Mouse (Mus musculus) forebrain, embryonic 10.5 days (tissue): ENCODE results near the gene Ccdc69. TPM values are rescaled to one million over a fixed set of nuclear protein-coding genes. Genes with fewer than 3 reads are reported as not detected.
"Not testable (repeated sequence)": the region's sequence is repeated elsewhere in the genome, so short reads cannot be mapped to it uniquely, and the experiment has no call there.

Experiments
- DNase-seq: peaks from one replicate; pipeline ENCODE4 v3.0.0-alpha.2; 2017; ENCODE audit warnings: low spot score; ENCODE audit errors: extremely low spot score
- H3K27ac ChIP-seq: fragments of 300-500 bp; sonication (generic); 2 replicates; pipeline ENCODE4 v1.5.1; 2016; ENCODE audit warnings: mild to moderate bottlenecking
- H3K27me3 ChIP-seq: fragments of 300-500 bp; sonication (generic); 2 replicates; pipeline ENCODE4 v1.6.1; 2016; ENCODE audit warnings: mild to moderate bottlenecking; ENCODE audit not compliant: poor library complexity, severe bottlenecking
- H3K36me3 ChIP-seq: fragments of 300-500 bp; sonication (generic); replicated peaks from 2 replicates; pipeline ENCODE4 v1.6.1; 2016; ENCODE audit warnings: mild to moderate bottlenecking, moderate library complexity
- H3K4me1 ChIP-seq: fragments of 300-500 bp; sonication (generic); 2 replicates; pipeline ENCODE4 v1.6.1; 2016
- H3K4me3 ChIP-seq: fragments of 300-500 bp; sonication (generic); 2 replicates; pipeline ENCODE4 v1.5.1; 2016; ENCODE audit warnings: mild to moderate bottlenecking, moderate library complexity
- H3K9me3 ChIP-seq: fragments of 300-500 bp; sonication (generic); 2 replicates; pipeline ENCODE4 v1.6.1; 2016; ENCODE audit warnings: mild to moderate bottlenecking, moderate library complexity
- WGBS: fragments of 180-500 bp; shearing (Covaris S2); methylation state at CpG from one replicate; pipeline ENCODE4 v1.1.7; 2016; 5-methylcytosine and 5-hydroxymethylcytosine counted together
- polyA plus RNA-seq: library from polyadenylated mRNA; unstranded; fragments of >200 nt; fragmentation: Nextera tagmentation; extraction: Ambion mirVana; gene quantifications from 2 replicates; pipeline ENCODE4 v1.2.1, GENCODE M21; 2016

Gene Ccdc69
- polyA plus RNA-seq, 1 experiment from 2014 or later = 0.73 TPM

DNA sequence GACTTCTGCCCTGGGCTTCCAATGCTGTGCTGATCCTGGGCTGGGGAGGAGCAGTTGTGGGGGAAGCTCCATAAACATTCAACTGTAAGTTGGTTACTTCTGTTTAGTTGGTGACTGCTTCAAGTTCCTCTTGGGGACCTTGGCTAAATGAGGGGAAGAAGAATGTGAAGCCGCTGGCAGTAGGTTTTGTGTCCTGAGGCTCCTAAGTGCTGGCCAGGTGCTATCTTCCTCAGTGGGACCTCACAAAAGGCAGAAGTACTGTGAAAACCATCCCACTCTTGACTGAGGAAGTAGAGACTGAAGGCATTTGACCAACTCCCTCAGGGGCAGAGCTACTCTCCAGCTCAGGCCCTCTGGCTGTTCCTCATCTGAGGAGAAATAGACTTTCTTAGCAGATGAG, 28.7 kb upstream of the Ccdc69 start:
- Histone ChIP-seq H3K36me3 (no peaks in the 10 kb centered on the region), H3K4me3 (no peak overlapping the region), H3K9me3 (no peaks in the 10 kb centered on the region), H3K27ac (no peak overlapping the region), H3K27me3 (no peaks in the 10 kb centered on the region), H3K4me1 (no peaks in the 10 kb centered on the region)
- DNase-seq = no peak
- 83% methylated on average over 1 of the region's 1 CpGs for WGBS

DNA sequence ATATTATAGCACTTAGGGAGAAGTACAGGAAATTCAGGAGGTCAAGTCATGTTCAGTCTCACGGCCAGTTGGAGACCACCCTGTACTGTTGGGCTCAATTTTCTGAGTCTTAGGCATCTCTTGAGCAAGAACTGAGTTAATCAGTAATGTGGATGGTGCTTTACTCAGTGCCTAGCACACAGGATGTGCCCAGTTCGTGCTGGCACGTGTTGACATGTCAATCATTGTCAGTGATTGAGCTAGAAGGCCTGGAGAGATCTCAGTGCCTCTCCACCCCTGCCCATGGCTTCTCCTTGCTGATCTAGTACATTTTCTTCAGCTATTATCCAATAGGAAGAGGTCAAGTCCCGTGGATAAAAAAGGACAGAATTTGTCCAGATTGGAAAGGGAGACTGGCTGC, 27.5 kb upstream of the Ccdc69 start:
- no peaks in the 10 kb centered on the region for H3K36me3 ChIP-seq
- no peak for DNase-seq
- H3K4me1 ChIP-seq = no peaks in the 10 kb centered on the region
- no peak overlapping the region for H3K4me3 ChIP-seq
- no peaks in the 10 kb centered on the region for H3K27me3 ChIP-seq
- no peak overlapping the region for H3K27ac ChIP-seq
- no peaks in the 10 kb centered on the region for H3K9me3 ChIP-seq
- WGBS = 85% methylated on average over 4 of the region's 4 CpGs

DNA sequence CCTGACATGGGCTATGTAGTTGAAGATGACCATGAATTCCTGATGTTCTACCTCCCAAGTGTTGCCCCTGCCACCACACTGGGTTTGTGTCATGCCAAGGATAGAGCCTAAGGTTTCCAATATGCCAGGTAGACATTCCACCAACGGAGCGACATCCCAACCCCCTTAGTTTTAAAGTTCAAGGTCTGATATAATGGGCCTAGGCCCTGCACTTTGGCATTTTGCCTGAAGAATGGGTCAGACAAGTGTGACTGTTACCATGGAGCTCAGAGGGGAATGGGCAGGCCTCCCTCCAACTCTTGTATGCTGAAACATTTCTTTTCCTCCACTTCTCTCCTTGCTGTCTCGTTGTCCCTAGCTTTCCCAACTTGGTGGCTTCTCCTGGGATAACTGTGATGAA, 25.3 kb upstream of the Ccdc69 start:
- Histone ChIP-seq H3K9me3 (no peaks in the 10 kb centered on the region), H3K27me3 (peaks cover 12% of the 10 kb centered on the region), H3K27ac (no peak overlapping the region), H3K36me3 (no peaks in the 10 kb centered on the region), H3K4me1 (peaks cover 11% of the 10 kb centered on the region), H3K4me3 (no peak overlapping the region)
- WGBS = 86% methylated on average over 3 of the region's 3 CpGs
- no peak for DNase-seq

DNA sequence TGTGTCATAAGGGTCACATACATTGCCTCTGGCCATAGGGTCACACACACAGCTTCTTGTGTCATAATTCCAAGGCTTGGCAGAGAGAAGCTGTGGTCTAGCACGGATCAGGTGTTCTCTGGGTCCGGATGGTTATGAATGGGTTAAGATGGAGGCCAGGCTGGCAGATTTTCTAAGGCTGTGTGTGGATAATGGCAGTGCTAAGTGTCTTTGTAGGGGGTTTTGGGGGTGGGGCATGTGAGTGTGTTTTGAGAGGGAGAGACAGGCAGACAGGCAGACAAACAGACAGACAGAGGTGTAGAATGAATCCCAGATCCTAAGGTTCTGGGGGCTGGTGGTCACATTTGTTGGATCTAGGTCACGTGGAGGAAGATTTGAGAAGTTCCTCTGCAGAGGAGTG, 24.1 kb upstream of the Ccdc69 start:
- Histone ChIP-seq H3K9me3 (no peaks in the 10 kb centered on the region), H3K4me1 (peaks cover 20% of the 10 kb centered on the region), H3K27ac (no peak overlapping the region), H3K4me3 (no peak overlapping the region), H3K27me3 (peaks cover 12% of the 10 kb centered on the region), H3K36me3 (no peaks in the 10 kb centered on the region)
- no peak for DNase-seq
- WGBS = 86% methylated on average over 3 of the region's 3 CpGs

DNA sequence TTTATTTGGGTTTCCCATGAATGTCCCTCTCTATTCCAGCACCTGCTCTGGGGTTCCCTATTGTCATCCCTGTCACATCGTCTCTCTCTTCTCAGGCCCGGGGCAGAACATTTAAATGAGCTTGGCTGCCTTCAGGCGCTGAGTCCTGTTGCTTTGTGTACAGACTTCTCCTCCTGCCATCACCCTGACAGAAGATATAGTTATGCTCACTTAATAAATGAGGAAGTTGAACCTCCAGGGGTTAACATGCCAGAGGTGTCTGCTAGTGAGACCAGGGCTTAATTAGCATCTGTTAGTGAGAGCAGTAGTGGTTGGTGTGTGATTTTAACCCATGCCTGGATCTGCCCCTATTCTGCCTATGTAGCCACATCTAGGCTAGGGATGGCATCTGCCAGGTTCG, 21.9 kb upstream of the Ccdc69 start:
- no peak overlapping the region for H3K27ac ChIP-seq
- 65% methylated on average over 4 of the region's 4 CpGs for WGBS

DNA sequence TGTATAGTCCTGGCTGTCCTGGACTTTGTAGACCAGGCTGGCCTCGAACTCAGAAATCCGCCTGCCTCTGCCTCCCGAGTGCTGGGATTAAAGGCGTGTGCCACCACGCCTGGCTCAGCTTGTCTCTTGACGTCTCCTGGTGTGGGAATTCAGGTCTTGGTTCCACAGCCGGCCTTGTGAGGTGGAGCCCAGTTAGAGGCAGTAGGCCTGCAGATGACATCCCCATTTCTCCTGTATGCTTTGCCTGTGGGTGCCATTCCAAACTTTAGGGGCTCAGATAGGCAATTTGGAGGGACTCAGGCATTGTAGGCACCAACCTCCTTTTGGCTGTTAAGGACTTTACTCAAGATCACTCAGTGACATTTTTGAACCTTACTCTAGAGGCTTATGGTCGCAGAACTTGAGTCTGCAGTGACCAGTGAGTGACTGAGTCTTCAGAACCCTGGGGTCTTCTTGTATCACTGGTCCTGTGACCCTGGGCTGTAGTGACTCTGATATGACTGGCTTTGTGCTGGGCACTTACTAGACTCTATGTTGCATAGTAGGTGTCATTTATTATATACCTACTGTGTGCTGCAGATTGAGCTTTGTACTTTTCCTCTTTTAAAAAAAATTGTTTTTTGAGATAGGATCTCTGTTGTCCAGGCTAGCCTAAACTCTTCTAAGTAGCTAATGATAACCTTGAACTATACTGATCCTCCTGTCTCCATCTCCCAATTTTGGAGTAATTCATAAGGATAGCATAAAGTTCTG, 21.3 kb upstream of the Ccdc69 start:
- Histone ChIP-seq H3K27me3 (peaks cover 12% of the 10 kb centered on the region), H3K27ac (no peak overlapping the region), H3K4me3 (no peak overlapping the region), H3K4me1 (peaks cover 22% of the 10 kb centered on the region), H3K9me3 (no peaks in the 10 kb centered on the region), H3K36me3 (no peaks in the 10 kb centered on the region)
- no peak for DNase-seq
- WGBS = 90% methylated on average over 8 of the region's 8 CpGs

More for the DNA sequence above, 21.9 kb upstream of the Ccdc69 start:
- peaks cover 12% of the 10 kb centered on the region for H3K27me3 ChIP-seq
- no peaks in the 10 kb centered on the region for H3K36me3 ChIP-seq
- no peaks in the 10 kb centered on the region for H3K9me3 ChIP-seq
- H3K4me1 ChIP-seq = peaks cover 22% of the 10 kb centered on the region
- DNase-seq = no peak
- H3K4me3 ChIP-seq = no peak overlapping the region

DNA sequence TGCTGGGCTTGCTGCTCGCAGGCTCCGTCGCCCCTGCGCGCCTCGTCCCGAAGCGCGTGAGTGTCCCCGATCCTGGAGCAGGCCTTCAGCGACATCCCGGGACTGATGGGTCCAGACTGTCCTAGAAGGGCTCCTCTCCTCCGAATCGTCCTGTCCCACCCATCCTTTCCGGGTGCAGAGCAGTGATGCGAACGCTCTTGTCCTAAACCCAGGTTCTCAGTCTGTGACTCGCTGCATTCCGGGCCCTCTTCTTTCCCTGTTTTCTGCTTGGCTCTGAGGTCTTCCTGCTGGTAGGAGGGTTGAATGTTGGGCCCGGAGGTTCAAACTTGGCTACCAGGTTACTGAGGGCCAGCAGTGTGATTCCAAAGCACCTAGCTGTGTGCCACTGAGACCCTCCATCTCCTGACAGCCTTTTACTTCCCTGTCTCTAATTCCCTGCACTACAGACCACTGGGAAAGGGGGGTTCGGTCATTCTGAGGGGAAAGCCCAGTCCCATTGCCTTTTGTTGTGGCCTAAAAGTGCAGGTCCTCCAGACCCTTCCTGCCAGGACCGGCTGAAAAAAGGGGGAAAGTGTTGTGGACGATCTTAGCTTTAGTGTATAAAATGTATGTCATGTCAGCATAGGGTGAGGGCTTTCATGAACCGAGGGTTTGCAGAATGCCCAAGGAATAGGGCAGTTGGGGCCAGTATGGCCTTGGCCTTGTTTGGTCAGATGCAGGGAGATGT, 20.4 kb upstream of the Ccdc69 start:
- Histone ChIP-seq H3K4me3 (peak overlapping the region; percentile 64), H3K4me1 (peaks cover 22% of the 10 kb centered on the region), H3K9me3 (no peaks in the 10 kb centered on the region), H3K27ac (peak overlapping the region; percentile 78), H3K27me3 (peaks cover 12% of the 10 kb centered on the region), H3K36me3 (no peaks in the 10 kb centered on the region)
- WGBS = 14% methylated on average over 24 of the region's 24 CpGs
- no peak for DNase-seq

DNA sequence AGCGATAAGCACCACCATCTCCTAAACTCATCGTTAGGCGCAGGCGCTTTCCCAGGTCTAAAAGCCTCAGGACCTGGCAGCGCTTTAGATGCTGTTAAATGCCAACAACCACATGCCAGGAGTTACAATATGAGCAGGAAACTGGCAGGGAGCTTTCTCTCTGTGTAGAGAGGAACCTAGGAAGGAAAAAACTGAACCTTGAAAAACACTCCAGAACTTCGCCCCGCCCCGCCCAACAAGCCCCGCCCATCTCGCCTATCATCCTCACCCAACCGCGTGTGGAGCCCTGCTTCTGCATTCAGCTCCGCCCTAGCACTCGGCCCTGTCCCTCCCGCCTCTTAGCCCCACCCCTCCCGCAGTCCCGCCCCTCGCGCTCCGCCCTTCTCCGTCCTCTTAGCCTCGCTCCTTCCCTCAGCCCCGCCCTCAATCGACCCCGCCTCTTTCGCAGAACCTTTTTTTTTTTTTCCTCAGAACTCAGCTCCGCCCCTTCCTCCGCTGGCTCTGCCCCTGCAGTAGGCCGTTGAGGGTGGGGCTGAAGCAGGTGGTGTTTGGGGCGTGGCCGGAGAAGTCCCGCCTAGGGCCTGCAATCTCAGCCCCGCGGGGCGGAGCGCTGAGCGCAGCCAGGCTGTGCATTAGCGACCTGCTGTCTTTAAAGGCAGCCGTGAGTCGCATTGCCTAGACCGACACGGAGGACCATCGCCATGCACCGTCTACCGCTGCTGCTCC, 19.7 kb upstream of the Ccdc69 start, which contains the start of gene Gm2a:
Gene Gm2a, plus strand, starts transcription at position 653 of the 726 bp plus-strand sequence.
- WGBS = 2% methylated on average over 45 of the region's 45 CpGs
- H3K27me3 ChIP-seq = peaks cover 12% of the 10 kb centered on the region
- H3K36me3 ChIP-seq = no peaks in the 10 kb centered on the region
- H3K27ac ChIP-seq = peak within 1 kb of the TSS; percentile 78
- DNase-seq = peak; percentile 99
- peak within 1 kb of the TSS; percentile 64 for H3K4me3 ChIP-seq
- peaks cover 22% of the 10 kb centered on the region for H3K4me1 ChIP-seq
- H3K9me3 ChIP-seq = no peaks in the 10 kb centered on the region

DNA sequence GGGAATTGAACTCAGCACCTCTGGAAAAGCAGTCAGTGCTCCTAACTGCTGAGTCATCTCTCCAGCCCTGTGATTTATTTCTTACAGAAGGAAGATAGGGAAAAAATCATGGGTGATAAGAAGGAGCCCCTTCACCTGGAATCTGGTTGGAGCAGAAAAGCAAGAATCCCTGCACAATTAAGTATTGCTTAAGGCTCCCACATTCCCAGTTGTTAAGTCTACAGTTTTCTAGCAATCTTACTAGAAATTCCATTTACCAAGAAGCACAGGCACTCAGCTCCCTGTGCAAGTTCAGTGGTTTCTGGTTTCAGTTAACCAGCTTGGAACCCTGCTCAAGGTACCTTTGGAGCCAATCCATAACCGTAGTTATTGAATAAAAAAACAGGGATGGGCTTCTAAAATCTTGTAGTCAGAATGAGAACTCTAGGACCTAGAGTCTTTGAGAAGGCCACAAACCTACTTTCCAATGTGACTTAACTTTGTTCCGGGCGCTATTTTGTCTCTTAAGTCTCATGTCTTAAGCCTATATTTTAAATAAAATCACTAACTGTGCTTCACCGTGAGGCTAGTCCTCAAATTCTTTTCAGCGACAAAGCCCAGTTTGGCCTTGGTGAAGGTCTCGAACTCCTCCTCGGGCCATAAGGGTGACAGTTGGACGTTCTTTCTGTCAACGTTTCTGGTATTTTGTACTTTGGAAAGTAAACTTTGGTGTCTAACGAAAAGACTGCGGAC, 19.0 kb upstream of the Ccdc69 start:
- no peaks in the 10 kb centered on the region for H3K9me3 ChIP-seq
- H3K4me1 ChIP-seq = peaks cover 22% of the 10 kb centered on the region
- H3K36me3 ChIP-seq = no peaks in the 10 kb centered on the region
- peaks cover 12% of the 10 kb centered on the region for H3K27me3 ChIP-seq
- H3K27ac ChIP-seq = peak overlapping the region; percentile 46; the same call in 1 of the 2 replicates
- H3K4me3 ChIP-seq = peak overlapping the region; percentile 64
- WGBS = 39% methylated on average over 11 of the region's 11 CpGs
- DNase-seq = no peak

DNA sequence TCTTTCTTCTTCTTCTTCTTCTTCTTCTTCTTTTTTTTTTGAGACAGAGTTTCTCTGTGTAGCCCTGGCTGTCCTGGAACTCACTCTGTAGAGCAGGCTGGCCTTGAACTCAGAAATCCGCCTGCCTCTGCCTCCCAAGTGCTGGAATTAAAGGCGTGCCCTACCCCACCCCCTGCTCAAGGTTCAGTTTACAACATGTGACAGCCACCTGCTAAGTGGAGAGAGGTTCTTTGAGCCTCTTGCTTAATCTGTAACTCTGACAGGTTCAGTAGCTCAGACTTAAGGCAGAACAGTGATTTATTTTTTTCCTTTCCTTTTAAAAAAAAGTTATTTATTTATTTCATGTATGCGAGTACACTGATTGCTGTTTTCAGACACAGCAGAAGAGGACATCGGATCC, 18.4 kb upstream of the Ccdc69 start:
- DNase-seq = not testable (repeated sequence)
- 87% methylated on average over 4 of the region's 4 CpGs for WGBS

DNA sequence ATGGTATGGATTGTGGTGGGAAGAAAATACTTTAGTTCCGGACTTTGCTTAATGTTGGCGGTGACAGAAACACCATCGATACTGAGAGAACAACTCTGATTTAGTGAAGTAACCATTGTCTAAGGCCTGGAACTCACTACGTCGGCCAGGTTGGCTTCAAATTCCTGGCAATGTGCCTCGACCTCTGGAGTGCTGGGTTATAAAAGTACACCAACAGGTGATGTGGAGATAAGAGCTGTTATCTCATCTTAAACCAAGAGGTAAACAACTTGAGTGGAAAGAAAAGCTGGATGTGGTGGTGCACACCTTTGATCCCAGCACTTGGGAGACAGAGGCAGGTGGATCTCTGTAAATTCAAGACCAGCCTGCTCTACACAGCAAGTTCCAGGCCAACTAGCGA, 15.2 kb upstream of the Ccdc69 start:
- Histone ChIP-seq H3K4me3 (no peak overlapping the region), H3K27me3 (no peaks in the 10 kb centered on the region), H3K4me1 (peaks cover 10% of the 10 kb centered on the region), H3K36me3 (no peaks in the 10 kb centered on the region), H3K9me3 (no peaks in the 10 kb centered on the region), H3K27ac (no peak overlapping the region)
- WGBS = 90% methylated on average over 7 of the region's 7 CpGs
- no peak for DNase-seq

More for the DNA sequence above, 18.4 kb upstream of the Ccdc69 start:
- Histone ChIP-seq H3K27me3 (peaks cover 12% of the 10 kb centered on the region), H3K4me1 (peaks cover 22% of the 10 kb centered on the region)
- H3K36me3 ChIP-seq, H3K27ac ChIP-seq, H3K9me3 ChIP-seq, H3K4me3 ChIP-seq: not testable (repeated sequence)

DNA sequence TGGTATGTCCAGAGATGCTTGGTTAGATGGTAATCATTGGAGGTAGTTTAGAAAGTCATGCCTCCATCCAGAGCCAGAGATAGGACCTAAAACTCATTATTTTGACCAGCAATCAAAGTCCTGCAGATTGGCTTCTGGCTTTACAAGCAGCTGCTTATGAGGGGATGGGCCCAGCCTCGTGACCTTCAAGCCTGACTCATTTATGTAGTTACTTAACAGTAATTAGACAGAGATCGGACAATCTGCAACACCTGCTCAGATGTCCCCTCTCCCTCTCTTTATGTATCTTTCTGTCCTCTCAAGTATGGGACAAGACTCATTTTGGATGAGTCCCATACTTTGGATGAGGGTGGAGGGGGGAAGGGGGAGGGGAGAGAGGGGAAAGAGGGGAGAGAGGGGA, 12.0 kb upstream of the Ccdc69 start:
- no peak for DNase-seq
- Histone ChIP-seq H3K9me3 (no peaks in the 10 kb centered on the region), H3K36me3 (no peaks in the 10 kb centered on the region), H3K27ac (no peak overlapping the region), H3K4me3 (no peak overlapping the region), H3K27me3 (peaks cover 4% of the 10 kb centered on the region; the same call in 1 of the 2 replicates), H3K4me1 (no peaks in the 10 kb centered on the region)
- WGBS = 85% methylated on average over 2 of the region's 2 CpGs
